ENCODE assay signal across 15 mouse cellular contexts in genomic region chr12:13609027-13609426, GRCm38 (mm10).
DNase-seq lines count a peak whose midpoint lies in the region; ATAC-seq lines count a peak whose summit lies in the region.
"Had no signal": no experiment of that assay in that cellular context is flagged by ENCODE, and none has a peak within 500 bp of the region (broad histone marks: within the 10 kb centered on the region; RNA-seq: fewer than 3 reads in every experiment).

No protein-coding gene starts in this region.

- H3K27me3 ChIP-seq in forebrain, embryonic 13.5 days: no peaks in the 10 kb centered on the region
- H3K27me3 ChIP-seq in forebrain, embryonic 12.5 days: no peaks in the 10 kb centered on the region
- no peaks in the 10 kb centered on the region for H3K27me3 ChIP-seq in kidney, embryonic 15.5 days
- H3K27me3 ChIP-seq: heart, embryonic 13.5 days; liver, embryonic 12.5 days had no signal

- H3K9ac ChIP-seq in forebrain, embryonic 13.5 days: no peak overlapping the region
- H3K9ac ChIP-seq in forebrain, embryonic 12.5 days: no peak overlapping the region
- H3K9ac ChIP-seq in kidney, embryonic 15.5 days: no peak overlapping the region
- H3K9ac ChIP-seq: heart, embryonic 13.5 days; liver, embryonic 12.5 days had no signal

- WGBS in forebrain, embryonic 13.5 days: 72% methylated on average over 11 of the region's 11 CpGs
- 70% methylated on average over 11 of the region's 11 CpGs for WGBS in forebrain, embryonic 12.5 days
- WGBS in kidney, embryonic 15.5 days: 81% methylated on average over 11 of the region's 11 CpGs

- no peak overlapping the region for H3K4me2 ChIP-seq in forebrain, embryonic 13.5 days
- H3K4me2 ChIP-seq in forebrain, embryonic 12.5 days: no peak overlapping the region
- no peak overlapping the region for H3K4me2 ChIP-seq in kidney, embryonic 15.5 days
- H3K4me2 ChIP-seq: heart, embryonic 13.5 days; liver, embryonic 12.5 days had no signal

- 0 out of 2 replicates have a peak, but pooled peaks have one; percentile 16 for ATAC-seq in forebrain, embryonic 13.5 days
- ATAC-seq in forebrain, embryonic 12.5 days (ENCODE audit: low FRiP score): no peak
- ATAC-seq in kidney, embryonic 15.5 days (replicated peaks; ENCODE audit: low FRiP score): no peak
- ATAC-seq: liver, embryonic 12.5 days; Patski had no signal

- H3K4me3 ChIP-seq in forebrain, embryonic 13.5 days: no peak overlapping the region
- no peak overlapping the region for H3K4me3 ChIP-seq in forebrain, embryonic 12.5 days (replicated peaks)
- no peak overlapping the region for H3K4me3 ChIP-seq in kidney, embryonic 15.5 days (replicated peaks)
- H3K4me3 ChIP-seq: heart, embryonic 13.5 days; liver, embryonic 12.5 days had no signal

- peak; percentile 34 for DNase-seq in layer of hippocampus, adult 11-12 months (ENCODE audit: low spot score)
- DNase-seq in layer of hippocampus, adult 9-10 months (ENCODE audit: low spot score): no peak
- DNase-seq in right cerebral cortex, adult 2 months (ENCODE audit: low spot score in 2 of 2): peak; percentile 20 to 38
- DNase-seq in right cerebral cortex, postnatal 36 days (ENCODE audit: low spot score in 2 of 2): no peak
- DNase-seq: B cell, adult 2 months; kidney, adult 2 months; kidney, postnatal 36 days; lung, postnatal 10 days; thymus, postnatal 4 days had no signal

- H3K9me3 ChIP-seq in forebrain, embryonic 13.5 days (replicated peaks): no peaks in the 10 kb centered on the region
- no peaks in the 10 kb centered on the region for H3K9me3 ChIP-seq in forebrain, embryonic 12.5 days
- H3K9me3 ChIP-seq in kidney, embryonic 15.5 days (replicated peaks): no peaks in the 10 kb centered on the region
- H3K9me3 ChIP-seq: heart, embryonic 13.5 days; liver, embryonic 12.5 days had no signal

- H3K27ac ChIP-seq in forebrain, embryonic 13.5 days: no peak overlapping the region
- H3K27ac ChIP-seq in forebrain, embryonic 12.5 days: no peak overlapping the region
- H3K27ac ChIP-seq in kidney, embryonic 15.5 days: no peak overlapping the region
- H3K27ac ChIP-seq: heart, embryonic 13.5 days; liver, embryonic 12.5 days had no signal

- H3K36me3 ChIP-seq in forebrain, embryonic 13.5 days (ENCODE audit: poor library complexity, severe bottlenecking): no peaks in the 10 kb centered on the region
- no peaks in the 10 kb centered on the region for H3K36me3 ChIP-seq in forebrain, embryonic 12.5 days (replicated peaks)
- no peaks in the 10 kb centered on the region for H3K36me3 ChIP-seq in kidney, embryonic 15.5 days
- H3K36me3 ChIP-seq: heart, embryonic 13.5 days; liver, embryonic 12.5 days had no signal

- peaks cover 3% of the 10 kb centered on the region; the same call in 1 of the 2 replicates for H3K4me1 ChIP-seq in forebrain, embryonic 13.5 days
- H3K4me1 ChIP-seq in forebrain, embryonic 12.5 days: no peaks in the 10 kb centered on the region; the same call in 1 of the 2 replicates
- no peaks in the 10 kb centered on the region for H3K4me1 ChIP-seq in kidney, embryonic 15.5 days
- H3K4me1 ChIP-seq: heart, embryonic 13.5 days; liver, embryonic 12.5 days had no signal

Comparison
In these comparisons a context has a peak if more than half of its experiments do, and no peak if none do; other contexts are left out.
1. DNase-seq: peak in layer of hippocampus, adult 11-12 months (single experiment) and right cerebral cortex, adult 2 months (2 of 2); none in layer of hippocampus, adult 9-10 months (single experiment) and right cerebral cortex, postnatal 36 days (0 of 2).